Mouse (Mus musculus) midbrain, postnatal 0 days (tissue): ENCODE results near the gene Mpig6b. TPM values are rescaled to one million over a fixed set of nuclear protein-coding genes. Genes with fewer than 3 reads are reported as not detected.

Experiments used
- ATAC-seq: fragments of 200-750 bp; cut with Nextera tagmentation; 2 replicates; pipeline ENCODE4 v1.8.0; 2017; ENCODE audit warnings: moderate number of reproducible peaks, mild to moderate bottlenecking, moderate TSS enrichment, moderate library complexity; ENCODE audit not compliant: low FRiP score
- DNase-seq: peaks from one replicate; pipeline ENCODE4 v3.0.0-alpha.2; 2015; ENCODE audit warnings: low spot score
- H3K27ac ChIP-seq: fragments of 300-500 bp; sonication (generic); 2 replicates; pipeline ENCODE4 v1.5.1; 2014; ENCODE audit warnings: low read depth, mild to moderate bottlenecking, low read length, mixed read lengths
- H3K27me3 ChIP-seq: fragments of 300-500 bp; sonication (generic); 2 replicates; pipeline ENCODE4 v1.6.1; 2014; ENCODE audit warnings: low read length, control low read depth, mixed read lengths; ENCODE audit not compliant: insufficient read depth
- H3K36me3 ChIP-seq: fragments of 300-500 bp; sonication (generic); 2 replicates; pipeline ENCODE4 v1.6.1; 2014; ENCODE audit warnings: low read length, control low read depth, mixed read lengths; ENCODE audit not compliant: insufficient read depth
- H3K4me1 ChIP-seq: fragments of 300-500 bp; sonication (generic); 2 replicates; pipeline ENCODE4 v1.6.1; 2014; ENCODE audit warnings: mild to moderate bottlenecking, control low read depth, antibody characterized with exemption, low read length, mixed read lengths; ENCODE audit not compliant: insufficient read depth
- H3K4me2 ChIP-seq: fragments of 300-500 bp; sonication (generic); 2 replicates; pipeline ENCODE4 v1.6.1; 2014; ENCODE audit warnings: low read depth, mild to moderate bottlenecking, low read length, mixed read lengths; ENCODE audit not compliant: poor library complexity, severe bottlenecking
- H3K4me3 ChIP-seq: fragments of 300-500 bp; sonication (generic); 2 replicates; pipeline ENCODE4 v1.5.1; 2014; ENCODE audit warnings: low read depth, mild to moderate bottlenecking, low read length, moderate library complexity
- H3K9ac ChIP-seq: fragments of 300-500 bp; sonication (generic); replicated peaks from 2 replicates; pipeline ENCODE4 v1.6.1; 2014; ENCODE audit warnings: mild to moderate bottlenecking, low read length, moderate library complexity, mixed read lengths; ENCODE audit not compliant: poor library complexity, severe bottlenecking
- H3K9me3 ChIP-seq: fragments of 300-500 bp; sonication (generic); 2 replicates; pipeline ENCODE4 v1.6.1; 2016; ENCODE audit warnings: low read length, control low read depth
- CTCF ChIP-seq: IDR thresholded peaks from 2 replicates; pipeline ENCODE4 v1.5.1; 2016; ENCODE audit warnings: antibody characterized with exemption, mild to moderate bottlenecking
- WGBS: fragments of 180-500 bp; shearing (Covaris S2); extraction: QIAGEN DNeasy Blood & Tissue Kit; methylation state at CpG from one replicate; pipeline ENCODE4 v1.1.7; 2014; 5-methylcytosine and 5-hydroxymethylcytosine counted together
- polyA plus RNA-seq: library from polyadenylated mRNA; unstranded; fragments of >200 nt; fragmentation: Nextera tagmentation; extraction: Ambion mirVana; gene quantifications from 2 replicates; pipeline ENCODE4 v1.2.1, GENCODE M21; 2015
- total RNA-seq: library from RNA; depleted of rRNA; stranded (reverse); fragments of >200 nt; gene quantifications from 2 replicates; pipeline ENCODE4 v1.2.3, GENCODE M21; 2014; rRNA removed

Gene Mpig6b
- total and polyA plus RNA-seq, 2 experiments from 2014 or later: not detected

GRCm38 (mm10) chr17:35017706-35018030 is 48.3 kb downstream of the Mpig6b start:
- DNase-seq (no peak), ATAC-seq (no peak)
- Histone ChIP-seq H3K27me3 (no peaks in the 10 kb centered on the region), H3K4me2 (no peak overlapping the region), H3K9me3 (no peaks in the 10 kb centered on the region), H3K27ac (no peak overlapping the region), H3K9ac (no peak overlapping the region), H3K4me3 (no peak overlapping the region), H3K4me1 (no peaks in the 10 kb centered on the region), H3K36me3 (peaks cover 37% of the 10 kb centered on the region)
- 72% methylated on average over 14 of the region's 14 CpGs for WGBS
- TF ChIP-seq CTCF: no peak

GRCm38 (mm10) chr17:35016791-35017705 is 48.9 kb downstream of the Mpig6b start:
- Histone ChIP-seq H3K9me3 (no peaks in the 10 kb centered on the region), H3K4me1 (no peaks in the 10 kb centered on the region), H3K27ac (no peak overlapping the region), H3K4me2 (no peak overlapping the region), H3K4me3 (no peak overlapping the region), H3K36me3 (peaks cover 43% of the 10 kb centered on the region), H3K27me3 (no peaks in the 10 kb centered on the region), H3K9ac (no peak overlapping the region)
- DNase-seq (no peak), ATAC-seq (no peak)
- TF ChIP-seq CTCF: no peak
- WGBS: 82% methylated on average over 10 of the region's 10 CpGs

- TF ChIP-seq CTCF: no peak
- ATAC-seq: peak; percentile 25; the same call in 1 of the 2 replicates
- Histone ChIP-seq H3K4me2 (no peak within 1 kb of the TSS), H3K27ac (no peak within 1 kb of the TSS), H3K27me3 (no peaks in the 10 kb centered on the region), H3K4me3 (no peak within 1 kb of the TSS), H3K36me3 (peaks cover 50% of the 10 kb centered on the region), H3K9ac (no peak within 1 kb of the TSS), H3K9me3 (no peaks in the 10 kb centered on the region), H3K4me1 (no peaks in the 10 kb centered on the region)
- DNase-seq: peak; percentile 72
- WGBS: 50% methylated on average over 12 of the region's 12 CpGs
These were observed 49.6 kb downstream of the Mpig6b start, which contains the start of gene Vwa7 for GRCm38 (mm10) chr17:35016376-35016775. Vwa7 (plus strand) TSS chr17:35016579.

- peaks cover 60% of the 10 kb centered on the region for H3K36me3 ChIP-seq
- ATAC-seq (no peak), DNase-seq (no peak)
- 93% methylated on average over 16 of the region's 16 CpGs for WGBS
- no peaks in the 10 kb centered on the region for H3K4me1 ChIP-seq
- H3K9ac ChIP-seq: no peak overlapping the region
- no peak overlapping the region for H3K4me3 ChIP-seq
- H3K9me3 ChIP-seq: no peaks in the 10 kb centered on the region
- H3K27ac ChIP-seq: no peak overlapping the region
- TF ChIP-seq CTCF: no peak
- no peaks in the 10 kb centered on the region for H3K27me3 ChIP-seq
- no peak overlapping the region for H3K4me2 ChIP-seq
These were observed 50.7 kb downstream of the Mpig6b start for GRCm38 (mm10) chr17:35015296-35015695.

DNA sequence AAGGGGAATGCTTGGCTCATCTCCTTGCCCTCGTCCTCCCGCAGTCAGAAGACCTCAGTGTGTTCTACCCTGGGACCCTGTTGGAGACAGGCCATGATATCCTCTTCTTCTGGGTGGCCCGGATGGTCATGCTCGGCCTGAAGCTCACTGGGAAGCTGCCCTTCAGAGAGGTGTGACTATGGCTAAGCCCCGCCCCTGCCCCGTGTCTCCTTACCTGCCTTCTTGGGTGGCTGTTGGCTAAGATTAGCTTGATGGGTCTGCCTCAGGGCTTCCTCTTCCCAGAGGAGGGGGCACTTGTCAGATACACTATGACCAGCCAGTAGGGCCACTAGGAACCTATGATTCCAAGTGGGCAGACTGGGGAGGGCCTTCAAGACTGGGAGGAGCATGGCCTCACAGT is 52.8 kb downstream of the Mpig6b start:
- H3K4me1 ChIP-seq: no peaks in the 10 kb centered on the region
- DNase-seq (no peak), ATAC-seq (no peak)
- TF ChIP-seq CTCF: no peak
- peaks cover 72% of the 10 kb centered on the region for H3K36me3 ChIP-seq
- no peaks in the 10 kb centered on the region for H3K27me3 ChIP-seq
- H3K4me2 ChIP-seq: no peak overlapping the region
- H3K4me3 ChIP-seq: no peak overlapping the region
- H3K27ac ChIP-seq: no peak overlapping the region
- H3K9ac ChIP-seq: no peak overlapping the region
- no peaks in the 10 kb centered on the region for H3K9me3 ChIP-seq
- 86% methylated on average over 6 of the region's 6 CpGs for WGBS

Other genes starting within 250 kb of the Mpig6b start
Only the 30 nearest of the 45 such genes appear.
- 43.3 and 96.3 TPM in 2 replicates for gene Neu1, start 134.9 kb downstream of the Mpig6b start, total RNA-seq
- gene Neu1, start 134.9 kb downstream of the Mpig6b start, polyA plus RNA-seq: 42.7 and 47.3 TPM in 2 replicates
- 16.8 and 18.2 TPM in 2 replicates for gene Hspa1b, start 106.9 kb downstream of the Mpig6b start, total RNA-seq
- 0.47 and 0.79 TPM in 2 replicates for gene Hspa1b, start 106.9 kb downstream of the Mpig6b start, polyA plus RNA-seq
- not detected in 2 replicates for gene Gm20481, start 96.3 kb downstream of the Mpig6b start, total RNA-seq
- gene Gm20481, start 96.3 kb downstream of the Mpig6b start, polyA plus RNA-seq: not detected in 2 replicates
- gene Hspa1a, start 94.0 kb downstream of the Mpig6b start, total RNA-seq: 34.9 TPM in 2 replicates
- 18.2 and 19.8 TPM in 2 replicates for gene Hspa1a, start 94.0 kb downstream of the Mpig6b start, polyA plus RNA-seq
- 1.4 and 1.6 TPM in 2 replicates for gene Hspa1l, start 93.5 kb downstream of the Mpig6b start, total RNA-seq
- gene Hspa1l, start 93.5 kb downstream of the Mpig6b start, polyA plus RNA-seq: 0.73 and 0.81 TPM in 2 replicates
- gene Lsm2, start 84.3 kb downstream of the Mpig6b start, total RNA-seq: 17.6 and 35.3 TPM in 2 replicates
- gene Lsm2, start 84.3 kb downstream of the Mpig6b start, polyA plus RNA-seq: 93.0 and 94.9 TPM in 2 replicates
- 89.0 and 97.8 TPM in 2 replicates for gene Vars, start 65.2 kb downstream of the Mpig6b start, total RNA-seq
- 39.7 and 40.9 TPM in 2 replicates for gene Vars, start 65.2 kb downstream of the Mpig6b start, polyA plus RNA-seq
- gene Vwa7, start 49.6 kb downstream of the Mpig6b start, total RNA-seq: 0.19 and 0.44 TPM in 2 replicates
- gene Vwa7, start 49.6 kb downstream of the Mpig6b start, polyA plus RNA-seq: 0.06 and 0.14 TPM in 2 replicates
- gene Sapcd1, start 38.2 kb downstream of the Mpig6b start, total RNA-seq: 0.38 TPM in 1 of 2 replicates, not detected in the other
- 1.5 and 1.6 TPM in 2 replicates for gene Sapcd1, start 38.2 kb downstream of the Mpig6b start, polyA plus RNA-seq
- gene Msh5, start 19.4 kb downstream of the Mpig6b start, total RNA-seq: 1.7 and 3.8 TPM in 2 replicates
- 1.3 and 1.4 TPM in 2 replicates for gene Msh5, start 19.4 kb downstream of the Mpig6b start, polyA plus RNA-seq
- gene Clic1, start 16.2 kb downstream of the Mpig6b start, total RNA-seq: 28.0 and 33.4 TPM in 2 replicates
- 40.0 and 41.9 TPM in 2 replicates for gene Clic1, start 16.2 kb downstream of the Mpig6b start, polyA plus RNA-seq
- 159 and 204 TPM in 2 replicates for gene Ddah2, start 7.1 kb downstream of the Mpig6b start, total RNA-seq
- gene Ddah2, start 7.1 kb downstream of the Mpig6b start, polyA plus RNA-seq: 210 and 213 TPM in 2 replicates
- 2.4 TPM in 1 of 2 replicates, not detected in the other for gene Ly6g6c, start 796 bp downstream of the Mpig6b start, total RNA-seq
- not detected in 2 replicates for gene Ly6g6c, start 796 bp downstream of the Mpig6b start, polyA plus RNA-seq
- not detected in 2 replicates for gene Ly6g6e, start 10.7 kb upstream of the Mpig6b start, total RNA-seq
- gene Ly6g6e, start 10.7 kb upstream of the Mpig6b start, polyA plus RNA-seq: 0.31 TPM in 1 of 2 replicates, not detected in the other
- 1.4 TPM in 1 of 2 replicates, not detected in the other for gene Ly6g6d, start 11.9 kb upstream of the Mpig6b start, total RNA-seq
- 0.98 and 1.1 TPM in 2 replicates for gene Ly6g6d, start 11.9 kb upstream of the Mpig6b start, polyA plus RNA-seq
- gene Ly6g6f, start 19.4 kb upstream of the Mpig6b start, total RNA-seq: not detected in 2 replicates
- gene Ly6g6f, start 19.4 kb upstream of the Mpig6b start, polyA plus RNA-seq: not detected in 2 replicates
- 98.9 and 151 TPM in 2 replicates for gene Abhd16a, start 23.1 kb upstream of the Mpig6b start, total RNA-seq
- 122 and 128 TPM in 2 replicates for gene Abhd16a, start 23.1 kb upstream of the Mpig6b start, polyA plus RNA-seq
- gene Ly6g5c, start 42.1 kb upstream of the Mpig6b start, total RNA-seq: not detected in 2 replicates
- not detected in 2 replicates for gene Ly6g5c, start 42.1 kb upstream of the Mpig6b start, polyA plus RNA-seq
- gene Ly6g5b, start 49.2 kb upstream of the Mpig6b start, total RNA-seq: 0.99 and 3.7 TPM in 2 replicates
- 1.3 and 1.8 TPM in 2 replicates for gene Ly6g5b, start 49.2 kb upstream of the Mpig6b start, polyA plus RNA-seq
- 11.7 and 17.0 TPM in 2 replicates for gene Gpank1, start 55.3 kb upstream of the Mpig6b start, total RNA-seq
- 20.2 and 21.0 TPM in 2 replicates for gene Gpank1, start 55.3 kb upstream of the Mpig6b start, polyA plus RNA-seq
- gene Csnk2b, start 55.9 kb upstream of the Mpig6b start, total RNA-seq: 245 and 287 TPM in 2 replicates
- 325 and 332 TPM in 2 replicates for gene Csnk2b, start 55.9 kb upstream of the Mpig6b start, polyA plus RNA-seq
- gene D17H6S53E, start 60.2 kb upstream of the Mpig6b start, total RNA-seq: 10.7 and 28.0 TPM in 2 replicates
- 9.6 and 10.3 TPM in 2 replicates for gene D17H6S53E, start 60.2 kb upstream of the Mpig6b start, polyA plus RNA-seq
- gene Apom, start 65.9 kb upstream of the Mpig6b start, total RNA-seq: 0.44 TPM in 1 of 2 replicates, not detected in the other
- gene Apom, start 65.9 kb upstream of the Mpig6b start, polyA plus RNA-seq: 0.22 TPM in 1 of 2 replicates, not detected in the other
- gene Bag6, start 69.0 kb upstream of the Mpig6b start, total RNA-seq: 330 and 339 TPM in 2 replicates
- 62.3 and 68.9 TPM in 2 replicates for gene Bag6, start 69.0 kb upstream of the Mpig6b start, polyA plus RNA-seq
- 193 and 230 TPM in 2 replicates for gene Prrc2a, start 98.7 kb upstream of the Mpig6b start, total RNA-seq
- gene Prrc2a, start 98.7 kb upstream of the Mpig6b start, polyA plus RNA-seq: 85.7 and 88.0 TPM in 2 replicates
- 1.8 and 4.1 TPM in 2 replicates for gene Aif1, start 109.9 kb upstream of the Mpig6b start, total RNA-seq
- gene Aif1, start 109.9 kb upstream of the Mpig6b start, polyA plus RNA-seq: 9.2 and 9.5 TPM in 2 replicates
- 5.9 and 26.7 TPM in 2 replicates for gene Lst1, start 122.3 kb upstream of the Mpig6b start, total RNA-seq
- gene Lst1, start 122.3 kb upstream of the Mpig6b start, polyA plus RNA-seq: 7.8 and 12.0 TPM in 2 replicates
- 1.4 and 2.1 TPM in 2 replicates for gene Ltb, start 128.3 kb upstream of the Mpig6b start, total RNA-seq
- 1.0 and 1.6 TPM in 2 replicates for gene Ltb, start 128.3 kb upstream of the Mpig6b start, polyA plus RNA-seq
- not detected in 2 replicates for gene Tnf, start 135.8 kb upstream of the Mpig6b start, total RNA-seq
- 0.09 TPM in 1 of 2 replicates, not detected in the other for gene Tnf, start 135.8 kb upstream of the Mpig6b start, polyA plus RNA-seq
- 0.49 and 1.2 TPM in 2 replicates for gene Lta, start 139.2 kb upstream of the Mpig6b start, total RNA-seq
- gene Lta, start 139.2 kb upstream of the Mpig6b start, polyA plus RNA-seq: 0.98 and 1.2 TPM in 2 replicates